Mouse (Mus musculus): ENCODE data around the gene Pdzd4.
A peak's percentile ranks its signal among the peaks of the same experiment; 100 is the strongest.

The Pdzd4 gene

DNA sequence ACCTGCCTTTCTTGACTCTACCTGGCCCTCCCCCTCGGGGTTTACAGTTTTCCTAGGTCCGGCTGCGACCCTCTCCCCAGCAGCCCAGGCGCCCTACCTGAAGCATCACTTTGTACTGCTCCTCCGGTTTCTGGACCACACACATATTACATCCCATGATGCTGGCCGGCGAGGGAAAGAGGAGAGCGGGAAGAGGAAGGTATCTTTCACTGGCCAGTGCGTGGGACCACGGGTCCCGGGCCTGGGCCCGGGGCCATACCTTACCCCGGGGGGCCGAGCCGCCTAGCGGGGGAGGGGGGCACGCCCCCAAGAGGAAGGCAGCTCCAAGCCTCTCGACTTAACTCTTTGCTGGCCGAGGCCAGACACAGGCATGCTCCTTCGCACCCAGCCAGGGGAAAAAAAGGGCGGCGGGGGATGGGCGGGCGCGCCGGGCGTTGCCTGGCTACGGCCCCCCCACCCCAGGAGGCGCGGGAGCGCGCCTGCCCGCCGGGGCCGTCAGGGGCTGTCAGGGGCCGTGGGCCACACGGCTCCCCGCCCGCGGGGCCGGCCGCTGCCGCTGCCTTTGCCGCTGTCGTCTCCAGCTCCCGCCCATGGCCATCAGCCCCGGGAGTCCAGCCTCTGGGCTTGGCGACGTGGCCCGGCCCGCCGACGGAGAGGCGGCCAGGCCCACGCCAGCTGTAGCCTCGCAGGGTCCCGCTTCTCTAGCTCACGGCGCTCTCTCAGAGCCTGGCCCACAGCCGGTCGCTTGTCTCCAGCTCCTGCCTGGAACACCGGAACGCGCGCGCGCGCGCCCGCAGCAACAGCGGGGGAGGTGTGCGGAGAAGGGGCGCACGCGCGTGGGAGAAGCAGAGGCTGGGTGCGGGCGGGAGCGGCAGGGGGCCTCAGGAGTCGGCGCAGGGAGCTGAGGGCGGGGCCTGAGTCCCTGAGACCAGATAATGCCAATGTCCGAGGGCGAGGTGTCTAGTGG, at the start of gene Pdzd4:
Pdzd4 (minus strand) TSS at position 785 of the 967 bp plus-strand sequence.
- peak; percentile 48 to 65 for DNase-seq

DNA sequence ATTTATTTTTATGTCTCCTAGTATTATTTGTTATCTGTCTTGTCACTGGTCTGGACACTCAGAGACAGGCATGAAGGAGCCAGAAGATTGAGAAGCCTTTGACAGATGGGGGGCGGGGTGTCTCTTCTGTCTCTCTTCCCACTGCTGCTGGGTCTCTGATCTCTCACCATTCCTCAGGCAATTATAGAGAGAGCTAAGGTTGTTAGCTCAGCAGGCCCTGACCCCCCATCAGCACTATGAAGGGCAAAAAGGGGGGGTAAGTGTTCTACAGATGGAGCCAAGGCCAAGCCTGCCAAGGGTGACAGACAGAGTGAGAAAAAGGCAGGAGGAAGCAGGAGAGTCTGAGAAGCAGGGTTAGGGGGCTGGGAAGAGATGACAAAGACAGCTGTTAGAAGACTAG, 47.2 kb upstream of the Pdzd4 start:
- DNase-seq = no peak

DNA sequence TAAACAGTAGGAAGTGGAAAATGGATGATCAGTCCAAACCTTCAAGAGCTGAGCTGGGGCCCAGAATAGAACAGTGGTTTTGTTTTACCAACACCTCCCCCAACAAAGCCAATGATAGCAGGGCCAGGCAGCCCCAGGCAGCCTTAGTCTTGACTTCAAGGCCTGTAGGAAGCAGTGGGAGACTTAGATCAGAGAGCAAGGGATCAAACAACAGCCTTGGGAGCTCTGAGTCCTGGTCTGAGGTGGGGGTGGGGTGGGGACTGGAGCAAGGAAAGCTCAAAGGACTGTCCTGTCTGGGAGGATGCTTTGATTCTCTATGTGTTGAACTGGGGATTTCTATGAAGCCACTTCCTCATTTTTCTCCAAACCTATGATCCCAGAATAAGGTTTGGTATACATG, 46.7 kb upstream of the Pdzd4 start:
- no peak for DNase-seq

DNA sequence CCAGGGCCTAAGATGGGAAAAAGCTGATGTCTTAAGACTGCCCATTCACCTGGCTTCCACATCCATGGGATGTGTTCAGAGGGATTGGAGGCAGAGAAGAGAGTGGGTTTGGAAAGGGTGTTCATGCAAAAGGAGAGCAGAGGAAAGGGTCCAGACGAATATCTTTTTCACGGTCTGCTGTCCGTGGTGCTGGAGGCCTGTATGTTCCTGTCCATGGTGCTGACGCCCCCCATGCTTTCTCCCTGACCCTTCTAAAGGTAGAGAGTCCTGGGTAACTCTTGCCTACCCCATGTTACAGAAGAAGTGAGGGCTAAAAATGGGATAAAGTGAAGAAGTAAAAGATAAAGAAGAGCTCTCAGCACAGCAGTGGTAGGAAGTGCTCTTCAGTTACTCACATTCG, 44.6 kb upstream of the Pdzd4 start:
- peak in 1 of 2 experiments; percentile 32 for DNase-seq

DNA sequence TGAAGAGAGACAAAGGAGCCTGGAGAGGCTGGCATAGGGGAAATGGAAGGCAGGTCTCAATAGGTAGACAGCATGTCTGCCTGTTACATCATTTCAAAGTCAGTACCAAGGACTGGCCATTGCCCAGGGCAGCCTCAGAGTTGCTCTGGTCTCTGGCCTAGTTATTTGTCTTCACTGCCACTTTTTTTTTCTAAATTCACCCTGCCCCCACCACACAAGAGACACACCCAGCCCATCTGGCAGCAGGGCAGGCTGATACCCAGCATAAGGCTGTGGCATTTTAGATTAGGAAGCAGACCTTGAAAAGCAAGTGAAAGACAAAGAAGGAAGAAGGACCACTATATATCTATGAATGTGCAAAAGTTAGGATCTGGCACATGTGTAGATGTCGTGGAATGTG, 43.1 kb upstream of the Pdzd4 start:
- no peak for DNase-seq

DNA sequence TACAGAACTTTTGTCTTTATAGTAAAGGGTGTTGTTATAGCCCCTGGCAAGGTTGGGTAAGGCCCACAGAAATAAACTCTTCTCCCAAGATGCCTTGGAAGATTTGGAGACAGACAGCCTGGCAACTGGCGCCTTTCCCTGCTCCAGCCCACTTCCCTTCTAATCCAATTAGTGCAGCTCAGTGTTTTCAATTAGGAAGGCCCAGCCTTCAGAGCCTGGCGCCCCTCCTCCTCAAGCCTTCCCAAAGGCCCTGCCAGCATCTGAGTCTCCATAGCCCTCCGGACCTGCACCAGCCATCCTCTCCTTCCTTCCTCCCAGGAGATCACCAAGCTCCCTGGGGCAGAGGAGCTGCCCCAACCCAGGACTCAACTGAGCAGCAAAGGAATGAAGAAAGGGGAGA, 42.5 kb upstream of the Pdzd4 start:
- DNase-seq = no peak

DNA sequence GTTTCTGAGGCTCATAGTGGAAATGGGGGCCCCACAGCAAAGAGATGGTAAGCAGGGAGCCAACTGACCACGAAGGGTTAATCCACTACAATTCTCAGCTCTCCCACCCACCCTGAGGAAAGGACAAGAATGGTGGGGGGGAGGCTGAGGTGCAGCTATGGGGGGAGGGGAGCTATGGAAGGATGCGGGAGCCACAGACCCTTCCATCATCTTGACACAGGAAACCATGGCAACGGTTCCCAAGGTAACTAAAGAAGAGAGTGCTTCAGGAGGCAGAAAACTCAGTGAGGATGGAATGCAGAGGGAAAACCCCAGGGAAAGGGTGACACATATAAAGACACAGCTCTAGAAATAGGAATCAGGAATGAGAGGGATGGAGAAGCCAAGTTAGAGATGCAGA, 39.9 kb upstream of the Pdzd4 start:
- no peak for DNase-seq

DNA sequence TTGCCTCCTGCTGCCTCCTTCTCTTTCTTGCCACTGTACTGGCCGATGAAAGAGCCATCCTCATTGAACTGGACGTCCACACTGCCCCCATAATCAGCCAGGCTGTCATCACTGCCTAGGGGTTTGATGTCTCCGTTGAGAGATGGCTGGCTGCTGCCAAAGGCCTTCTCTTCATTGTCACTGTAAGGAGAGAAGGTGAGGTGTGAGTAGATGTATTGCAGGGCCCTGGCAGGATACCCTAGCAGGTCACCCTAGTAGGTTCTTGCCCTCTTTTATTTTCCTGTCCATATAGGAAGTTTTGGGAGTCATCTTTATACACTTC, 30.3 kb upstream of the Pdzd4 start:
- no peak for DNase-seq

DNA sequence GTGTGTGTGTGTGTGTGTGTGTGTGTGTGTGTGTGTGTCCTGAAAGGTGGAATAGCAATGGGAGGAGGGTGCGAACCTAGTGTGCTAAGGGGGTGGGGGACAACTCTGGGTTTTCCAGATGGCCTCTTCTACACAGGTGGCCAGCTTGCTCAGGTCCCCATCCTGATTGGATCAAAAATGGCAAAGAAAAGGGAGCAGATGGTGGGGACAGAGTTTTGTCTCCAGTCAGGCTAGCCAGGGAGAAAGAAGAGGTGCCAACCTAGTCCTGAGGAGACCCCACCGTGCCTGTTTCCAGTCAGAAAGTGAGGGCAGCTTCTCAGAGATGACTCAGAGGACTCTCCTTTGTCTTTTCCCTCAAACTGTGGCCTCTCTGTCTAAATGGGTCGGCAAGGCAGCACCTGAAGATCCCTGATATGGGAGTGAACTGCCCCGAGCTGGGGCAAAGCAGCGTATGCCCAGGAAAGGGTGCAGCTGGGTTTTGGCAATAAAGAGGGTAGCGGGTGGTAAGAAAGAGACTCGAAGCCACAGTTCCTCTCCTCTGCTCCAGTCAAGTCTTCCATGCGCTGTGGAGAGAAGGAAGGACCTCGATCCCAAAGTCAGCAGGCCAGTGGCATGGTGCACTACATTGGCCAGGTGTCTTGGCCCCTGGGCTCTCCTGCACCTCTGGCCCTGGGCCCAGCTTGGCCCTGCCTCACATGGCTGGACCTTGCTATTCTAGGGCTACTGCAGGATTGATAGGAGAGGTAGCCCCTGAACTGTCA, 29.7 kb upstream of the Pdzd4 start:
- no peak for DNase-seq

DNA sequence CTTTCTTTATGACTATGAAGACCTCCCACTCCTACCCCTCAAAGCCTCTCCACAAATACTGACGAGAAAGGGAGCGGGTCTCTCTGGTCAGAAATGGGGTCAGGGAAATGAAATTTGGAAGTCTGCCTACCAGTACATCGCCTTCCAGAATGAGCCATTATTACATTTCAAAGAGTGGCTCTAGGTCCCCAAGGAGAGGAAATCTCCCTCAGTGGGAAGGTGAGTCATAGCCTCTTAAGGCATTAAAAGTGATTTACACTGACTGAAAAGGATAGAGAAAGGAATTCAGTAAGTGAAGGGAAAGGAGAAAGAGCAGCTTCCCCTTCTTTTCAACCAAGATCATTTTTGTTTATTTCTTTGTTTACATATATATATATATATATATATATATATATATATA, 11.9 kb upstream of the Pdzd4 start:
- no peak for DNase-seq

DNA sequence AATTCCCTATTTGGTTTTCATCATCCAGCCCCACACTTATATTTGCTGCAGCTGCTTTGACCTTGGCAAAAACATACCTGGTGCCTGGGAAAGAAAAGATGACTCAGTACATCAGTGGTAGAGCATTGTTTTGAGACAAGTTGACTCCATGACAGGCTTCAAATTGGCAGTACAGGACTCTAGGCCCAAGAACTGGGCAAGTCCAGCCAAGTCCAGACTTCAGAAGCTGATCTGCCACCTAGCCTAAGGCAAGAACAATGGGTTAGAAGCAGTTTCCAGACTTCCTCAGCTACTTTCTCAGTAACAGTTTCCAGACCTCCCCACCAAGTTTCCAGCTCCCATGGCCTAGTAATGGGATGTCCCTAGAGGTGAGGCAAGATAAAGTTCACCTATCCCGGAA, 11.0 kb upstream of the Pdzd4 start:
- DNase-seq = no peak

DNA sequence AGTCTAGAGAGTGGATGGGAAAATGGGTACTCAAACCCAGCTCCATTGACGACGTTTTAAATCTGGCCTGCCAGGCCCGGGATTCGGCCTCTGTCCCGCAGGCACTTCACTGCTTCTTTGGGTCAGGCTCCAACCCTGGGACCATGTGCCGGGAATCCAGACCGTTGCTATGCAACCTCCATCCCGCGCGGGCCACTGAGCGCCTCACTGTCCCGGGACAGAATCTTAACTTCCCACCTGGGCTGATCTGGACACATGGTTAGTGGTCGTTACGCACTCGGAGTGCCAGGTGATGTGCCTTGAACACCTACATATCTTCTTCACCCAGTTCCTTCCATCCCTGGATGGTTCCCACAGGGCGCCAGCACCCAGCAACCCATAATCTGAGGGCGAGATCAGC, 1.0 kb downstream of the Pdzd4 start:
- DNase-seq = no peak

DNA sequence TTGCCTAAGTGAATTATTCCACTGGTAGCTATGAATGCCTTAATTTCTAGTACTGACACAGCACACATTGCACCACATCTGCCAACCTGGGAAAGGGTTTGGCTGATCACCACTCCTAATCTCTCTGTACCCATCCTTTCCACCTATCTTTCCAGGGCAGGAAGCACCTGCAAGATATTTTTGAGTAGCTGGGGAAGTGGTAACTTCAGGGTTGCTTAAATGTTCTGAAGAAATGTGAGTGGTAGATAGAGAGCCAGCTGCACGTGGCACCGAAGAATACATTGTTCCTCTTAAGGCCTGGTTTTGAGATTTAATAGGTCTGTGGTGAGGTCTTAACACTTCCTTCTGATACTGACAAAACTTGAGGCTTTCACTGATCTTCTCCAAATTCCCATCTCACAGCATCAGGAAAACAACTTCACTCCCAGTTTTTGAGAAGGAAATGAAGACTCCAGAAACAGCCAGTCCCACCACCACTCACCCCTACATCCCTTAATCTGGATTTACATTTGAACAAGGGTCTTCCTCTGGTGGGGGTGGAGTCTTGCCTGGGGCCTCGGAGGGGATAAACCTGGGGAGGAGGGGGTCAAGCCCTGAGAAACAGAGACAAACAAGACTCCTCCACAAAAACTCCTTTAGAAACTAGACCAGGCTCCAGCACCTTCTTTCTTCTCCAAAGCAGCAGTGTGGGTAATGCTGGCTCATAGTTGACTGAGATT, 8.0 kb downstream of the Pdzd4 start:
- DNase-seq = no peak

DNA sequence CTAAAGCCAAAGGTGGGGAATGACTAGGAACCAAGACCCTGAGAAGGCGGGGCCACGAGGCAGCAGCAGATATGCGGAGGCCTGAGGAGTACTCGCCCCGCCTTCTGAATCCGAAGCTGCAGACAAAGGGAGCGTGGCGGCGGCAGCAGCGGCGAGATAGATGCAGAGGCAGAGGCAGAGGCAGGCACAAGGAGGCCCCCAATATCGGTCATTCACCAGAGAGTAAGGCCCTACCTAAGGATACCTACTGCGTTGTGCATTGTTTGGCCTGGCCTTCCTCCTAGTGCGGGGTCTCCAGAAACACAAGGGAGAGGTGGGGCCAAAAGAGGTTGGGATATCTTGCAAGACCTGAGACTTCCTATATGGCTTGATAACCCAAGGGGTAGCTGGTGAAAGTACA, 9.7 kb downstream of the Pdzd4 start:
- no peak for DNase-seq

DNA sequence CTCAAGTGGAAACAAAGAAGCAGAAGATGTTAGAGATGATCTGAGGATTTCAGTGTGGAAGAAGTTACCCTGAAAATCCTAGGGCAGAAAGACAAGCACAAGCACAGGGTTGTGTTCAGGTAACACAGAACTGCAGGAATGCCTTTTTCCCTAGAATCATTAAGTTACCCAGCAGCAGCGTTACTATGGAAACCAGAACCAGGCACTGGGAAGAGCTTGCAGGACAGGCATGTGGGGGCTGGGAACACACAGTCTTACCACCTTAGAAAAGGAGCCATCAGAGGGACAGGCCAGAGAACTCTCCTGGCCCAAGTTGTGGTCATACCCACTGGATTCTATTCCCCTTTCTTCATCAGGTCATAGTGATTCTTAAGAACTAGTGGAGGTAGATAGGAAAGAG, 19.0 kb downstream of the Pdzd4 start:
- no peak for DNase-seq

DNA sequence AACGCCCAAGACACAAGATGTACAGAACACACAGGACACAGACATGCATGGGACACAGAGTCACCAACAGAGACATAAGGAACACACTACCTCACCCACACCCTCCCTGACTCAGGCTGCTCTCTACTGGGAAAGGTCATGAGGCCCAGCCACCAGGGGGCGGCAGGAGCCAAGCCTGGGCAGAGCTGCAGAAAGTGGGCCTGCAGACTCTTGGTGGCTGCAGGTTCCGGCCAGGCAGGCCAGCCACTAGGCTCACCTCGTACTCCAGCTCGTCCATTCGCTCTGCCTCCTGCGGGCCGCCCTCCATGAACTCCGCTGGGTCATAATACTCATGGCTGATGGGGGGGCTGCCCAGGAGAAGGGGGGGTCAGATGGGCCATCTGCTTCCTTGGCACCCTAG, 26.3 kb downstream of the Pdzd4 start:
- peak; percentile 80 to 81 for DNase-seq

DNA sequence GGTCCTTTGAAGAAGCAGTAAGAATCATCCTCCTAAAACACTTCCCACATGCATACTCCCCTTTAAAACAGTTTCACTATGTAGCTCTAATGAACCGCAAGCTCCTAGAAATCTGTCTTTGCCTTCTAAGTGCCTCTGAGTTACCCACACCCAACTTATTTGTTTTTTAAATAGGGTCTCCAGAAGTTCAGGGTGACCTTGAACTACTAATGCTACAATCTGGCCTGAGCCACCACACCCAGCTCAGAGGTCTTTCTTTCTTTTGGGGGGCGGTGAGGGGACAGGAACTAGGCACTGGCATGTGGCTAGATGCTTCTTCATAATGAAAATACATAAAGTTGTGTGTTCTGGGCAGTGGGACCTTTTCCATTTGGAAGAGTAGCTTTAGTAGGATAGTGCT, 27.3 kb downstream of the Pdzd4 start:
- no peak for DNase-seq

DNA sequence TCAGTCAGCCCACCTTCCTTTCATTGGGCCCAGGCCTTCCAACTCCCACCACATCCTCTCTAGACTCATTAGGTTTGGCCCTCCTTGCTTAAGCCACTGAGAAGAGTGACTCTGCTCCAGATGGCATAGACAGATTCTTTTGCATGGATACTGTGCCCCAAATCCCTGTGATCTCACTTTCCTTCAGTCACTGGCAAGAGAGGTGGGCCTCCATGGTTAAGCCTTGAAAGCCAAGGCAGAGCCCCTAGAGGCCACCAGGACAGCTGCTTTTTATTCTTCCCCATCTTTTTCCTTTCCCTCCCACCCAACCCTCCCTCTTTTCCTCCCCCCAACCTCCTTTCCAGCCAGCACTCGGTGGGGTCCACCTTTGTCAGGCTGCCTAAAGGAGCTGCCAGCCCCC, 31.3 kb downstream of the Pdzd4 start:
- no peak for DNase-seq

DNA sequence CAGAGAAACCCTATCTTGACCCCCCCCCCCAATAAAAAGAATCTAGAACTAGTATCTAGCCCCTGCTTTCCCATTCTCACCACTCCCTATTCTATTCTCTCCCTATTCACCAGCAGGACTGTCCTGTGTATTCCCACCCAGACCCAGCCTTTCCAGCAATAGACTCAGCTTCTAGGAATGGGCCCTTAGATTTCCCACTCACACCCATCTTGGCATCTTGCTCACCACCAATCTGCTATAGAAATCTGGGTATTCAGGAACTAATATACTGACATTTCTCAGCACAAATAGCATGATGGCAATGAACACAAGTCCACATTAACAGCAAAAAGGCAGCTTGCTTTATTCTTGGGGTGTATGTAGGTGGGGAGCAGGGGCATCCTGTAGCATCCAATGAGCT, 31.7 kb downstream of the Pdzd4 start:
- no peak for DNase-seq

DNA sequence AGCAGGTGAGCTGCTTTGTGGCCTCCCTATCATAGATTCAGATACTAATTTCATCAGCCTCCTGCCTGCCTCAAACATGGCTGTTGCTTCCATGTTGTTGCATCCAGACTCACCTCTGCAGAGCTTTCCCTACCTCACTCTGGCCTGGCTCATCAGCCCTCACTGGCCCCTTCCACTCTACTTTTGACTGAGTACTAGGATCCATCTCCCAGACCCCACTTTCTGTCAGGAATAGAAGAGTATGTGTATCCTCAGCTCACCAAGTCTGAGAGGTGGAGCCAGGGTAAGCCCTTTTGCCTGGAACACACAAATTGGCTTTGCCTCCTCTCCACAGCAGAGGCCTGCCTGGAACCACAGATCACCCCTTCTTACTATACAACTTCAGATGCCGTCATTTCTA, 36.3 kb downstream of the Pdzd4 start:
- DNase-seq = no peak

DNA sequence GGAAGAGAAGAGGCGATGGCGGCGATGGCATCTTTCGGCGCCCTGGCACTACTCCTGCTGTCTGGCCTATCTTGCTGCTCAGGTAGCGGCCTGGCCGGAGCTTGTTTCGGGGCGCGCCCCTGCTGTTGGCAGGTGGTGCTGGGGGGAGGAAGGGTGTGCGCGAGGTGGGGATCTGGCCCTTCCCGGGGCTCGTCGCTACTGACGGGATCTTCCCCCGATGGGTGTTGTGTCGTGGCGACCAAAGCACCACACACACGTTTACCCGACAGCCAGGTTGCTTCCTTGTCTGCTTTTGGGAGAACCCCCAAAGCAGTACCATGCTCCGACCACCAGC, 37.6 kb downstream of the Pdzd4 start:
- no peak for DNase-seq

DNA sequence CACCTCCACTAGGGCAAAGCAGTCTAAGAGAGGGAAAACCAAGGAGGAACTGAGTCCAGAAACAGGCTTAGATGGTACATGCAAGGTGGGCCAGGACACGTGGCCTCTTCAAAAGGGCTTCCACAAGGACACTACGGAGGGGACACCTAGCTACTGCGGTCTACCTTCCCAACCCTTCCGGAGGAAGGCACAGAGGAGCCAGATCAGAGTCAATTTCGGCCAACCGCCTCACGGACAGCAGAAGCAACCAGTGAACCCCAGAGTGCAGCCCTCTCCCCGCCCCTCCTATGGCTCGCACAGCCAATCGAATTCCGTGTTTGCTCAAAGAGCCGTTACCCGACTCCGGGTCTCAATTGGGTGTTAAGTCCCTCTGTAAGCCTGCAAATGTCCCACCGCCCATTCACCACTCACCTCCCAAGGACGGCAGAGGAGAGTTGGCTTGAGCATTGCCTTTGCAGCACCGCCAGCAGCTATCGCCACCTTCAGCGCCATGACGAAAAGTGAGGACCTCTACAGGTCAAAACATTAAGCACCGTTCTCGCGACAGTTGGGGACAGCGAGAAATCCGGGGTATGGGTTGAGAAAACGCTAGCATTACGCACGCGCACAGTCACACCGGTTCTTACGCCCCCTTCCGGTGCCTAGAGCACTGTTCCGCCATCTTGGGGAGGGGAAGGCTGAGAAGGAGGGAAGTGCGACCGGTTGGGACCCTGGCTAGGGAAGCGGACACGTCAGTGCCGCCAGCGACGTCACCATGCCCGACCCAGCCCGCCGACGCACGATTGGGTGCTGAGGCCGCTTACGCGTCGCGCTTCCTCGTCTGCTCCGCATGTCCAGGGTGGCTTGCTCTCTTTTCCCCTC, 38.2 kb downstream of the Pdzd4 start, which contains the start of the genes Idh3g and Ssr4:
Idh3g (minus strand) TSS at position 534 of the 861 bp plus-strand sequence.
Ssr4 (plus strand) TSS at position 665 of the 861 bp plus-strand sequence.
- DNase-seq = peak; percentile 95

DNA sequence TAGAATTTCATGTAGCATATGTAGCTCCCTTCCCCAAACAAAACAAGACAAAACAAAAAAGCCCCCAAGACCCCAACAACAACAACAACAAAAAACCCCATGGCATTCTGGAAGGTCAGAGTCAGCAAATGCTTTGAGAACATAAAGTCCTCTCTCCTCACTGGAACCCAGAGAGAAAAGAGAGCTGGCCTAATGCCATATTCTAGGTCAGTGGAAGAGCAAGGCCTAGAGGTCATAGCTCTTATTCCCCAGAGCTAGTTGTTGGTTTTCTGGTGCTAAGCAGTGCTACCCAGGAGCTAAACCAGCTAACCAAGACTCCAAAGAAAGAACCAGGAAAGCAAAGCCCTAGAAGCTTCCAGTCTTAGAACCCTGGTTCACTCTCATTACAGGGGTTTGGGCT, 39.1 kb downstream of the Pdzd4 start:
- DNase-seq = peak in 1 of 2 experiments; percentile 33

All from kidney, postnatal 25 days (tissue).